Mouse (Mus musculus) testis, adult 2 months (tissue): Measurements from ENCODE around the gene Exoc2.

Experiments used
- CTCF ChIP-seq: fragments of 200-500 bp; IDR thresholded peaks from 2 replicates; pipeline ENCODE4 v1.5.1; 2012; ENCODE audit warnings: low read depth, mild to moderate bottlenecking, inconsistent platforms, low read length, moderate library complexity; ENCODE audit not compliant: control insufficient read depth, insufficient read depth, insufficient replicate concordance
- POLR2A ChIP-seq: fragments of 200-500 bp; IDR thresholded peaks from 2 replicates; pipeline ENCODE4 v1.6.1; 2012; ENCODE audit warnings: low read depth, mild to moderate bottlenecking, inconsistent platforms, low read length, moderate library complexity; ENCODE audit not compliant: control insufficient read depth

DNA sequence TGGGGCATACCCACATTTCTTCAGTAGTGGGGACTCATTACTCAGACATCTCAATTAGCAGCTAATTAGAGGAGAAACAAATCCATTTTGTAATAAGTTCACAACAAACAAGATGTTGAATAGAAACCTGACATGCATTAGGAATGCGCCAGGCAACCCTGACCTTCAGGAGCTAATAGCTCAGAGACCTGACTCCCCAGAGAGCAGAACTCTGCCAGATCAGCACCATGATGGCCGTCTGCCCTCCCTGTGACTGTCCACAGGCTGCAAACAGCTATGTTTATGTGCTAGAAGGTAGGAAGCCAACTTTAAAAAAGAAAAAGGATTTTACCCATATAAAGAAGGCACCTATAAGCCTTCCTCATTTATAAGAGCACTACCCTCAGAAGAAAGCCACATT lies 71.6 kb downstream of the Exoc2 start:
- no peak for TF ChIP-seq CTCF
- no peak for TF ChIP-seq POLR2A
